Mouse (Mus musculus): ENCODE data around the gene AL607142.1.
A peak's percentile ranks its signal among the peaks of the same experiment; 100 is the strongest.

Gene AL607142.1

DNA sequence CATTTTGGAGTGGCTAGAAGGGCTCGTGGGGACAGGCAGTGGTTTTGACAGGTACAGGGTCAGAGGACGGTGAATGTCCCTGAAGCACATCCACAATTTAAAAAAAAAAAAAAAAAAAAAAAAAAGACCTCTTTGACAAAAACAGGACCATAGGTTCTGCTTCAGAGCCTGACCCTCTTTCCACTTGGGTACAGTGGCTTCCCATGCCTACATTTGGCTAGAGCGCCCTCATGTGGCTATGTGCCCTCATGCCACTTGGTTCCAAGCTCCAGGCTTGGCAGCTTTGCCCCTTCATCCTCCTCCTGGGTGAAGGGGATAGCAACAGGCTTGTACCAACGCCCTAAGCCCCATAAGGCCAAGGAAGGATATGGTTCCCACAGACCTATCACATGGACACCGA is 39.8 kb downstream of the AL607142.1 start:
- peak; percentile 59 for DNase-seq (ENCODE audit: low spot score)

DNA sequence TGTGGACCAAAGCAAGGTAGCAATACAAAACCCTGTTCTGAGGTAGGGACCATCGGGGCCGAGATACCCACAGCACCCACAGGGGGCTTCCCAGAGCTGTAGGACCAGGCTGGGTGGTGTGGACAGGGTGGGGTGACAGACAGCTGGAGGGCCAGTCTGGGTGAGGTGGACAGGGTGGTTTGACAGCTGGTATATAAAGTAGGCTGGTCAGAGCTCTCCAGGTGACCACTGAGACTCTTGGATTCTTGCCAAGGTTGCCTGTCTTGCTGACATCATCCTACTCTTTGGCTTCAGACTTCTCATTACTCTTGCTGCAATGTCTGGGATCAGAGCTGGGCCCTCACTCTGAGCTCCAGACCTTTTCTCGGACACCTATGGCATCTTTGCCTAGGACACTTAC is 41.6 kb downstream of the AL607142.1 start:
- no peak for DNase-seq (ENCODE audit: low spot score)

DNA sequence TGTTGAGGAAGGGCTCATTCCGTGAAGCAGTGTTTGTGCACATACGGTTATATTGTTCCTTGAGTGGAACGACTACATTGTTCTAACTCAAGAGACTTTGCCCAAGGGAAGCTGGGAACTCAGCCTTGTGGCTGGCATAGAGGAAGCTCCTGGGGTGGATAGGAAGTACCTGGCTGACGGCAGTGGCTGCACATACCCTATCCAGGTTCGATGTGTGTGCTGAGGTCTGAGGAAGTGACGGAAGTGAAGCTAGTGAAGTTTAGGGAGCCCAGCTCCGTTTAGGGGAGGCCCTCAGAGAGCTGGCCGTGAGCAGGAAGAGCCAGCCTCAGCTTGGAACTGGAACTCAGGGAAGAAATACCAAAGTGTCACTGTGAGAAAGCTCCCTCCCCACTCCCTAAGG is 43.0 kb downstream of the AL607142.1 start:
- DNase-seq (ENCODE audit: low spot score), result no peak

- DNase-seq (ENCODE audit: low spot score), result no peak
These were observed 50.7 kb downstream of the AL607142.1 start for GRCm38 (mm10) chr4:120115516-120115915.

DNA sequence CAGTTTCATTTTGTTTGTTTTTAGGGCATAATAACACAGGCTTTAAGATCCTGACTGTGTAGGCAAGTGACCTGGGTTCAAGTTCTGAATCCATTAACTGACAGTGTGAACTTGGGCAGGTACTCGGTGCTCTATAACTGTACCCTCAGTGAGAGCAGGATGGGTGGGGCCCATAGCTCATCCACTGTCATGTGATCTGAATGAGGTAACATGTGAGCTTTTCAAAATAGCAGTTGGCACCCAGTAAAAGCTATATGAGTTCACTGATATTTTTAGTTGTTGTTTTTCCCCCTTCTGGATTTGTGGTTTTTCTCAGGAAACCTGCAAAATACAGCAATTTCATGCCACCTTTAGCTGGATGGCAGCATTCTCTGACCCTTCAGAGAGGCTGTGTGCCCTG is 51.5 kb downstream of the AL607142.1 start:
- DNase-seq (ENCODE audit: low spot score), result no peak

GRCm38 (mm10) chr4:120120276-120120675 is 55.5 kb downstream of the AL607142.1 start:
- peak; percentile 64 for DNase-seq (ENCODE audit: low spot score)

DNA sequence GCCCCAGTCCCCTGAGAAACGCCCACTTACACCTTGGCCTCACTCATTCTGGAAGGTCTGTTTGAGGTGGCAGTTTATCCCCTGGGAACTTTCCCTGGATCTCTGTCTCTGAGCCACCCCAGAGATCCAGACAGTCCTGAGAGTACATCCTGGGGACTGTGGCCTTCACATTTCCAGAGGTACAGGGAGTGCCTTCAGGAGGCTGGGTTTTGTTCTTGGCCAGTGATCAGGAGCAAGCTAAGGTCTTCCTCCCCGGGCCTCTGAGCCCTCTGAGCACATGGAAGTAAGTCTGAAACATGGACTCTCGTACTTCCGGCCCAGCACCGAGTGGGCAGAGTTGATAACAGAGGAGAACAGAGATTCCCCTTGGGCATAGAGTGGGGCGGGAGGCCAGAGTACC is 59.9 kb downstream of the AL607142.1 start:
- DNase-seq (ENCODE audit: low spot score), result no peak

- no peak for DNase-seq (ENCODE audit: low spot score)
These were observed 61.3 kb downstream of the AL607142.1 start for GRCm38 (mm10) chr4:120126047-120126446.

DNA sequence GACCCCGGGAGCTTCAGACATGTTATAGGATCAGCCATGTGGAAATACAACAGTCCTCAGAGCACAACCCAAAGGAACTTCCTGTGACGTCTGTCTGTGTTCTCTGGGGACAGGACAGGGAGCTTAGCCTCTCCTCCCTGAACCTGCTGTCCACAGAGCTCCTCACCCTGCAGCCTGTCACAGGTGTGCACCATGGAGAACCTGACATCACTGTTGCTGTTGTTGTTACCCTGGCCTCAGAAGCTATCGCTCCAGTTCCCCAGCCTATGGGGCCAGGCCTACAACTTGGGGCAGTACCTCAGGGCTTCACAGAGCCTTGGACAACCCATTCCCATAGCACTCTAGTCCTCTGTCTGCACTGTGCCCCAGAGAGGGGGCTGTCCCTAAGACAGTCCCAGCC is 62.5 kb downstream of the AL607142.1 start:
- no peak for DNase-seq (ENCODE audit: low spot score)

DNA sequence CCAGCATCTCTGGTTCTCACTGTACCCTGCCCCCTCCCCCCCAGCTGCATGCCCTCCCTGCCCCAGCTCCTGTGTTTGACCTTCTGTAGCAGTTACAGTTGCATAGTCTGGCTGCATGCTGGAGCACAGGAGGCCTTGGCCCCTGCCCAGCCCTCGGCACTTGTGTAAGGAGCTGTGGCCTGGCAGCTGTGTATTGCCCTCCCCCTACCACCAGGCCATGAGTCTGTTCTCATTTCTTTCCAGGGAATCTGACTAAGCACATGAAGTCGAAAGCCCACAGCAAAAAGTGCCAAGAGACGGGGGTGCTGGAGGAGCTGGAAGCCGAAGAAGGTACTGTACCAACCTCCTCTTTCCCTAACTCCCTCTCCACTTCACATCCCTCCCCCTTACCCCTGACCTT is 63.2 kb downstream of the AL607142.1 start:
- no peak for DNase-seq (ENCODE audit: low spot score)

- DNase-seq (ENCODE audit: low spot score), result peak; percentile 49
These were observed 64.6 kb downstream of the AL607142.1 start for GRCm38 (mm10) chr4:120129233-120129885.

- DNase-seq (ENCODE audit: low spot score), result no peak
These were observed 66.1 kb downstream of the AL607142.1 start for GRCm38 (mm10) chr4:120130926-120131325.

GRCm38 (mm10) chr4:120131441-120132220 is 66.8 kb downstream of the AL607142.1 start:
- DNase-seq (ENCODE audit: low spot score), result peak; percentile 85

DNA sequence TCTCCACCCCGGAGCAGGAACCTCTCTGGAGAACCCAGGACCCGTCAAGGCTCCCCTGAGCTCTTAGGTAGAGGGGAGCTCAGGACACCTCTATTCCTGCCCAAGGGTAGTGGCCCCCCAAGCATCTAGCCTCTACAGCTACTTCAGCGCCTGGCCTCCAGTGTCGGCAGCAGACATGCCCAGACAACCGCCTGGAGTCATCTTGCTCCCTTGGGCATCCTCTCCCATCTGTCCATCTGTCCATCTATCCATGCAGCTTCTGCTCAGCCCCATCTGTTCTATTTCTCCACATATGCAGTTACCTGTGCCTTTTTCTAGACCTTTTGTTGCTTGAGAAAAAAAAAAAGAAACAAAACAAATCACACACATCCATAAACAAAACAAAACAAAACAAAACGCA is 69.4 kb downstream of the AL607142.1 start:
- DNase-seq (ENCODE audit: low spot score), result no peak

GRCm38 (mm10) chr4:120141810-120142209 is 77.0 kb downstream of the AL607142.1 start:
- no peak for DNase-seq (ENCODE audit: low spot score)

GRCm38 (mm10) chr4:120142905-120143304 is 78.1 kb downstream of the AL607142.1 start:
- DNase-seq (ENCODE audit: low spot score), result no peak
